Mouse (Mus musculus) neutrophil, adult 65 days (primary cell): Measurements from ENCODE around the gene Mpz. TPM values are rescaled to one million over a fixed set of nuclear protein-coding genes. Genes with fewer than 3 reads are reported as not detected.

ENCODE experiments used
- total RNA-seq: library from RNA; stranded (reverse); gene quantifications from 2 replicates; pipeline ENCODE4 v1.2.4, GENCODE M21; 2023

Mpz gene
- total RNA-seq = not detected in 2 replicates

GRCm38 (mm10) chr1:171149974-171150760, at the start of gene Mpz, which contains the start of gene Sdhc:
Gene Mpz (plus strand): TSS chr1:171150711.
Gene Sdhc (minus strand): TSS chr1:171150603.

GRCm38 (mm10) chr1:171113873-171114299, 36.6 kb upstream of the Mpz start, which contains the start of gene Cfap126:
Gene Cfap126 (plus strand): TSS chr1:171113918.

GRCm38 (mm10) chr1:171195887-171196397, 45.4 kb downstream of the Mpz start, which contains the start of gene Pcp4l1:
Gene Pcp4l1 (minus strand): TSS chr1:171196268.

Other genes with a start within 250 kb of the Mpz start
- gene Fcrlb, start 237.8 kb upstream of the Mpz start, total RNA-seq = not detected in 2 replicates
- 1.3 and 10.1 TPM in 2 replicates for gene Fcrla, start 223.1 kb upstream of the Mpz start, total RNA-seq
- 82.5 and 95.9 TPM in 2 replicates for gene Fcgr2b, start 174.2 kb upstream of the Mpz start, total RNA-seq
- 59.5 and 102 TPM in 2 replicates for gene Fcgr4, start 131.8 kb upstream of the Mpz start, total RNA-seq
- 422 and 510 TPM in 2 replicates for gene Fcgr3, start 85.8 kb upstream of the Mpz start, total RNA-seq
- 0.91 TPM in 1 of 2 replicates, not detected in the other for gene Cfap126, start 36.8 kb upstream of the Mpz start, total RNA-seq
- 70.1 and 76.7 TPM in 2 replicates for gene Sdhc, start 108 bp upstream of the Mpz start, total RNA-seq
- 0.25 and 0.38 TPM in 2 replicates for gene Pcp4l1, start 45.6 kb downstream of the Mpz start, total RNA-seq
- not detected in 2 replicates for gene Nr1i3, start 63.3 kb downstream of the Mpz start, total RNA-seq
- 7.2 and 11.8 TPM in 2 replicates for gene Tomm40l, start 71.8 kb downstream of the Mpz start, total RNA-seq
- gene Apoa2, start 74.3 kb downstream of the Mpz start, total RNA-seq = not detected in 2 replicates
- gene Fcer1g, start 83.7 kb downstream of the Mpz start, total RNA-seq = 1,184 and 1,203 TPM in 2 replicates
- not detected in 2 replicates for gene Adamts4, start 99.7 kb downstream of the Mpz start, total RNA-seq
- 68.8 and 134 TPM in 2 replicates for gene Ndufs2, start 100.7 kb downstream of the Mpz start, total RNA-seq
- 115 and 168 TPM in 2 replicates for gene B4galt3, start 119.6 kb downstream of the Mpz start, total RNA-seq
- 64.8 and 86.5 TPM in 2 replicates for gene Ppox, start 130.5 kb downstream of the Mpz start, total RNA-seq
- gene Usp21, start 137.3 kb downstream of the Mpz start, total RNA-seq = 27.7 and 31.0 TPM in 2 replicates
- gene Ufc1, start 144.3 kb downstream of the Mpz start, total RNA-seq = 40.6 and 41.8 TPM in 2 replicates
- gene Dedd, start 178.4 kb downstream of the Mpz start, total RNA-seq = 17.9 and 25.5 TPM in 2 replicates
- gene Nit1, start 194.9 kb downstream of the Mpz start, total RNA-seq = 15.9 and 16.3 TPM in 2 replicates
- 39.2 and 40.6 TPM in 2 replicates for gene Pfdn2, start 195.0 kb downstream of the Mpz start, total RNA-seq
- gene Klhdc9, start 210.1 kb downstream of the Mpz start, total RNA-seq = not detected in 2 replicates
- 1.1 and 1.6 TPM in 2 replicates for gene Nectin4, start 219.4 kb downstream of the Mpz start, total RNA-seq
- gene Arhgap30, start 238.2 kb downstream of the Mpz start, total RNA-seq = 268 and 358 TPM in 2 replicates